Mouse (Mus musculus) kidney, embryonic 15.5 days (tissue): ENCODE results near the gene Fez2. TPM values are rescaled to one million over a fixed set of nuclear protein-coding genes. Genes with fewer than 3 reads are reported as not detected.

Source experiments
- ATAC-seq: fragments of 200-750 bp; cut with Nextera tagmentation; replicated peaks from 2 replicates; pipeline ENCODE4 v1.8.0; 2017; ENCODE audit warnings: moderate TSS enrichment; ENCODE audit not compliant: low FRiP score
- H3K27ac ChIP-seq: fragments of 300-500 bp; sonication (generic); 2 replicates; pipeline ENCODE4 v1.5.1; 2015; ENCODE audit warnings: mild to moderate bottlenecking, inconsistent platforms
- H3K27me3 ChIP-seq: fragments of 300-500 bp; sonication (generic); 2 replicates; pipeline ENCODE4 v1.6.1; 2015; ENCODE audit warnings: inconsistent platforms
- H3K36me3 ChIP-seq: fragments of 300-500 bp; sonication (generic); 2 replicates; pipeline ENCODE4 v1.6.1; 2015; ENCODE audit warnings: inconsistent platforms
- H3K4me1 ChIP-seq: fragments of 300-500 bp; sonication (generic); 2 replicates; pipeline ENCODE4 v1.6.1; 2015; ENCODE audit warnings: inconsistent platforms
- H3K4me2 ChIP-seq: fragments of 300-500 bp; sonication (generic); 2 replicates; pipeline ENCODE4 v1.6.1; 2015; ENCODE audit warnings: moderate library complexity, mild to moderate bottlenecking, inconsistent platforms
- H3K4me3 ChIP-seq: fragments of 300-500 bp; sonication (generic); replicated peaks from 2 replicates; pipeline ENCODE4 v1.5.1; 2015; ENCODE audit warnings: mild to moderate bottlenecking, inconsistent platforms
- H3K9ac ChIP-seq: fragments of 300-500 bp; sonication (generic); 2 replicates; pipeline ENCODE4 v1.6.1; 2015; ENCODE audit warnings: mild to moderate bottlenecking, inconsistent platforms
- H3K9me3 ChIP-seq: fragments of 300-500 bp; sonication (generic); replicated peaks from 2 replicates; pipeline ENCODE4 v1.6.1; 2016; ENCODE audit warnings: inconsistent platforms
- WGBS: fragments of 180-500 bp; shearing (Covaris S2); methylation state at CpG from one replicate; pipeline ENCODE4 v1.1.7; 2015; ENCODE audit warnings: mixed read lengths; 5-methylcytosine and 5-hydroxymethylcytosine counted together
- polyA plus RNA-seq: library from polyadenylated mRNA; unstranded; fragments of >200 nt; fragmentation: Nextera tagmentation; extraction: Ambion mirVana; gene quantifications from 2 replicates; pipeline ENCODE4 v1.2.1, GENCODE M21; 2015

Gene Fez2
- polyA plus RNA-seq: 39.8 and 40.2 TPM in 2 replicates

- WGBS: under 1% methylated on average over 48 of the region's 67 CpGs
Measured at GRCm38 (mm10) chr17:78417381-78418281, at the start of gene Fez2. Gene Fez2 (minus strand): TSS chr17:78418152.

GRCm38 (mm10) chr17:78465500-78465899 is 47.5 kb upstream of the Fez2 start:
- Histone ChIP-seq H3K9ac (no peak overlapping the region), H3K4me2 (no peak overlapping the region), H3K36me3 (no peaks in the 10 kb centered on the region), H3K9me3 (no peaks in the 10 kb centered on the region), H3K27me3 (no peaks in the 10 kb centered on the region), H3K4me1 (no peaks in the 10 kb centered on the region), H3K27ac (no peak overlapping the region), H3K4me3 (no peak overlapping the region)
- no peak for ATAC-seq
- WGBS: 75% methylated on average over 8 of the region's 8 CpGs

More at GRCm38 (mm10) chr17:78417381-78418281, at the start of gene Fez2:
- peak within 1 kb of the TSS; percentile 68 for H3K4me2 ChIP-seq
- H3K4me1 ChIP-seq: peaks cover 17% of the 10 kb centered on the region; the same call in 1 of the 2 replicates
- peak within 1 kb of the TSS; percentile 94 for H3K4me3 ChIP-seq
- no peaks in the 10 kb centered on the region for H3K27me3 ChIP-seq
- peak within 1 kb of the TSS; percentile 99 for H3K27ac ChIP-seq
- peak within 1 kb of the TSS; percentile 84 for H3K9ac ChIP-seq
- ATAC-seq: peak; percentile 97
- H3K36me3 ChIP-seq: no peaks in the 10 kb centered on the region
- no peaks in the 10 kb centered on the region for H3K9me3 ChIP-seq

GRCm38 (mm10) chr17:78465071-78465470 is 47.1 kb upstream of the Fez2 start:
- ATAC-seq: no peak
- no peaks in the 10 kb centered on the region for H3K4me1 ChIP-seq
- 77% methylated on average over 3 of the region's 3 CpGs for WGBS

DNA sequence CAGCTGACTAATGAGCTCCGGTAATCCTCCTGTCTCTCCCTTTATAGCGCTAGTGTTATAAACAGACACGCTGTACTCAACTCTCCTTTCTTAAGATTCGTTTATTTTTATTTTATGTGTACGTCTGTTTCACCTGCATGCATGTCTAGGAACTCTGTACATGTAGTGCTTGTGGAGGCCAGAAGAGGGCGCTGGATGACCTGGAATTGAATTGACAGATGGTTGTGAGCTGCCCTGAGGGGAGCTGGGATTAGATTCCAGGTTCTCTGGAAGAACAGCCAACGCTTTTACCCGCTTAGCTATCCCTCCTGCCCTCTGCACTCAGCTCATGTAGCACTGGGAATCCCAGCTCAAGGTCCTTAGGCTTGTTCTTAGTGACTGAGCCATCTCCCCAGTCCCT is 42.2 kb upstream of the Fez2 start:
- H3K27ac ChIP-seq: no peak overlapping the region
- no peak for ATAC-seq
- no peak overlapping the region for H3K9ac ChIP-seq
- no peak overlapping the region for H3K4me2 ChIP-seq
- H3K36me3 ChIP-seq: no peaks in the 10 kb centered on the region
- WGBS: 82% methylated on average over 8 of the region's 8 CpGs
- H3K4me1 ChIP-seq: no peaks in the 10 kb centered on the region
- H3K9me3 ChIP-seq: no peaks in the 10 kb centered on the region
- H3K27me3 ChIP-seq: no peaks in the 10 kb centered on the region
- no peak overlapping the region for H3K4me3 ChIP-seq

More at GRCm38 (mm10) chr17:78465071-78465470, 47.1 kb upstream of the Fez2 start:
- Histone ChIP-seq H3K9ac (no peak overlapping the region), H3K9me3 (no peaks in the 10 kb centered on the region), H3K4me2 (no peak overlapping the region), H3K27ac (no peak overlapping the region), H3K27me3 (no peaks in the 10 kb centered on the region), H3K36me3 (no peaks in the 10 kb centered on the region), H3K4me3 (no peak overlapping the region)

- Histone ChIP-seq H3K4me2 (no peak overlapping the region), H3K36me3 (no peaks in the 10 kb centered on the region), H3K4me3 (no peak overlapping the region), H3K27ac (no peak overlapping the region), H3K4me1 (peaks cover 6% of the 10 kb centered on the region), H3K9ac (no peak overlapping the region), H3K27me3 (no peaks in the 10 kb centered on the region), H3K9me3 (no peaks in the 10 kb centered on the region)
- 67% methylated on average over 9 of the region's 9 CpGs for WGBS
- no peak for ATAC-seq
Measured at GRCm38 (mm10) chr17:78455556-78455955, 37.6 kb upstream of the Fez2 start.

DNA sequence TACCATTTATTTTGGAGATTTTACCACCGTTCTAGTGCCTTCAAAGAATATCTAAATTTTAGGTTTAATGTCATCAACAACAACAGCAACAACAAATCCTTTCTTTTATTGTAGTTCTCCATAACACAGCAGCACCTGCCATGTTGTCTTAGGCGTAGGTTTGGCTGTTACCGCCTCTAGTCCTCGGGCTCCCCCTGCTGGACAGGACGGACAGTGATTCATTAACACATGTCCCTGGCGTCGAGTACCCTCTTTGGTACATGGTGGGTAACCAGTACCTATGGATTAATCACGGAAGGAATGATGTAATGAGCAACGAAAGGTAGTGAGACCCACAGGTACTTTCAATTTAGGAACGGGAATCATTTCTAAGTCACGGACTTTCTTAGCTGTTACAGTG is 37.2 kb upstream of the Fez2 start:
- Histone ChIP-seq H3K4me2 (no peak overlapping the region), H3K4me1 (peaks cover 6% of the 10 kb centered on the region), H3K27ac (no peak overlapping the region), H3K36me3 (no peaks in the 10 kb centered on the region), H3K27me3 (no peaks in the 10 kb centered on the region), H3K9me3 (no peaks in the 10 kb centered on the region), H3K4me3 (no peak overlapping the region), H3K9ac (no peak overlapping the region)
- ATAC-seq: peak; percentile 72; the same call in 1 of the 2 replicates
- WGBS: 41% methylated on average over 11 of the region's 11 CpGs

DNA sequence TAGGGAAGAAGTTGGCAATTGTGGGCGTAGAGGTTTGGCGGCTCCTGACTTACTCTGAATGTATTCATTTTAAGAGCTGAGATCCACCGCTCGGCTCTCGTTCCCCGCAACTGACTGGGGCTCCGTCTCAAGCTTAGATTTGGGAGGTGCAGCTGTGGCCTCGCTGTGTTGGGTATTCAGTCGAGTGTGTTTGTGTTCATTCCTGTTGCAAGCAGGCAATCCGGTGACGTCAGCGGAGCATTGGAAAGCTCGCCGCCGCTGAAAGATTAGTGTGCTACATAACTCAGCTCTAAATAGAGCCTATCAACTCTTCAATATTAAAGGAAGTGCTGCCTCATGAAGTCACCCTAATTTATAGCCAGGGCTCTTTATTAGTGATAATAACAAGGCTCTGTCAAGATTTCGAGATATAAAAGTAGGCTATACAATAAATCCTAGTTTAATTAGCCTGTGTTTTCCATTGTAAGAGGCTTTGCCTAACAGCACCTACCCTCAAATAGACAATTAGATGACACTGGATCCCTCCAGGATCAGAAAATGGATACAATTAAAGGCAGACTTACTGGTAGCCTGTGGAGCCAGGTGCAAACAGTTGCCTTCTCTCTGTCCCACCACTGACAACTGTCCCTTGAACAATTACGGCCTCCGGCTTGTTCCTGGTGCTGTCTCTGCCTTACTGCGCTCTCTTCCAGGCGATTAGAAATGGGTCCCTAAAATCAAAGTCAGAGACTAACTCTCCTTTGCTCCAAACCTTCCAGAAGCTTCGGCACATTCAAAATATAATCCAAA is 36.4 kb upstream of the Fez2 start:
- Histone ChIP-seq H3K4me3 (no peak overlapping the region), H3K36me3 (no peaks in the 10 kb centered on the region), H3K9ac (no peak overlapping the region), H3K9me3 (no peaks in the 10 kb centered on the region), H3K27ac (no peak overlapping the region), H3K4me1 (peaks cover 11% of the 10 kb centered on the region), H3K27me3 (no peaks in the 10 kb centered on the region), H3K4me2 (peak overlapping the region; percentile 20; the same call in 1 of the 2 replicates)
- ATAC-seq: no peak
- 67% methylated on average over 21 of the region's 21 CpGs for WGBS

DNA sequence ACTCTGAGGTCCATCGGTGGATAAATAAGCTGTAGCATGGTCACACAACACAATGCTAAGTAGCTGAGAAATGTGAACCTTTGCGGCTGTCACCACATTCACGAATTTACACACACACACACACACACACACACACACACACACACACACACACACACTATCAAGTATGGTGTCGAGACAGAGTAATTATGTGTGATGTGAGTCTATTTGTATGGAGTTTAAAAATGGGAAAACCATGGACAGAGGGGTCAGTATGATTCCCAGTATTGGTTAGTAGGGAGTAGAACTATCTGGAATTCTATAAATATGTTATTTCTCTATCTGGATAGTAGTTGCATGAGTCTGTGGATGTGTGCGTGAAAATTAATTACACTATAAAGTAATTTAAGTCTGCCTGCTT is 35.6 kb upstream of the Fez2 start:
- Histone ChIP-seq H3K27me3 (no peaks in the 10 kb centered on the region), H3K36me3 (no peaks in the 10 kb centered on the region), H3K4me1 (peaks cover 15% of the 10 kb centered on the region), H3K27ac (no peak overlapping the region), H3K9ac (no peak overlapping the region), H3K4me3 (no peak overlapping the region), H3K4me2 (no peak overlapping the region), H3K9me3 (no peaks in the 10 kb centered on the region)
- ATAC-seq: no peak
- 92% methylated on average over 5 of the region's 5 CpGs for WGBS

GRCm38 (mm10) chr17:78451886-78452285 is 33.9 kb upstream of the Fez2 start:
- ATAC-seq: no peak
- Histone ChIP-seq H3K27me3 (no peaks in the 10 kb centered on the region), H3K4me2 (no peak overlapping the region), H3K36me3 (no peaks in the 10 kb centered on the region), H3K4me1 (peaks cover 15% of the 10 kb centered on the region), H3K27ac (no peak overlapping the region), H3K9me3 (no peaks in the 10 kb centered on the region), H3K9ac (no peak overlapping the region), H3K4me3 (no peak overlapping the region)
- WGBS: 80% methylated on average over 6 of the region's 6 CpGs

GRCm38 (mm10) chr17:78451332-78451793 is 33.4 kb upstream of the Fez2 start:
- WGBS: 38% methylated on average over 7 of the region's 7 CpGs
- Histone ChIP-seq H3K27ac (no peak overlapping the region), H3K4me2 (no peak overlapping the region), H3K27me3 (no peaks in the 10 kb centered on the region), H3K9ac (no peak overlapping the region), H3K36me3 (no peaks in the 10 kb centered on the region), H3K4me1 (peaks cover 15% of the 10 kb centered on the region), H3K9me3 (no peaks in the 10 kb centered on the region), H3K4me3 (no peak overlapping the region)
- ATAC-seq: peak; percentile 40; the same call in 1 of the 2 replicates

DNA sequence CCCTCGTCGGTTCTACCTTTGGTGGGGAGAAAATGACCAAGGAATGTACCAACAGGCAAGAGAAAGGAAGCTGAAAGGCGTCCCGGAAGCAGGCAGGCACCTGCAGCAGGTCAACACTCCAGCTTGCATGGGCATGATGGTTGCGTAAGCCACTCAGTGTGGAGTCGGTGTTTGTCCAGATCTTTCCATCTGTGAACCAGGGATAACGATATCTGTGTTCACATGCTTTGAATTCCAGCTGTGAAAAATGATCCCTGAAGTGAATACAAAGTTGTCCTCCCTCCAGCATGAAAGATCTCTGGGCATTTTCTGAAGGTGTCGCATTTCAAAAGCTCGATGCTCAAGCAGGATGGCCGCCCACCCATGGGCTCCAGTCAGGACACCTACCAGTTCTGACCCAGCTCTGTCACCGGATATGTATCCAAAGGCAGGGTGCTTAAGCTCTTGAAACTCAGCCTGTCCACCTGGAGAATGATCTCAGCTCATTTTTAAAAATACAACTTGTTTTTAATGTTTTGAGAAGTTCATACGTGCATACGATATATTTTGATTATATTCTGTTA is 31.8 kb upstream of the Fez2 start:
- Histone ChIP-seq H3K36me3 (no peaks in the 10 kb centered on the region), H3K4me1 (peaks cover 15% of the 10 kb centered on the region), H3K27ac (0 out of 2 replicates have a peak overlapping the region, but pooled peaks have one; percentile 32), H3K9ac (no peak overlapping the region), H3K4me3 (no peak overlapping the region), H3K9me3 (no peaks in the 10 kb centered on the region), H3K27me3 (no peaks in the 10 kb centered on the region), H3K4me2 (0 out of 2 replicates have a peak overlapping the region, but pooled peaks have one; percentile 4)
- ATAC-seq: peak; percentile 70; the same call in 1 of the 2 replicates
- 44% methylated on average over 13 of the region's 13 CpGs for WGBS
